In genomic region chr10:80161522-80162242, GRCm38 (mm10) we compare ENCODE assay signal across 8 mouse cellular contexts. TPM values are rescaled to one million over a fixed set of nuclear protein-coding genes. Genes with fewer than 3 reads are reported as not detected.
A peak's percentile ranks its signal among the peaks of the same experiment; 100 is the strongest.
DNase-seq lines count a peak whose midpoint lies in the region; ATAC-seq lines count a peak whose summit lies in the region.

No protein-coding gene starts in this region.

- peaks cover 92% of the 10 kb centered on the region for H3K4me1 ChIP-seq in erythroblast, embryonic 14.5 days (ENCODE audit: control insufficient read depth)
- H3K4me1 ChIP-seq in heart, embryonic 15.5 days (replicated peaks) = peaks cover 92% of the 10 kb centered on the region
- peaks cover 73% of the 10 kb centered on the region for H3K4me1 ChIP-seq in midbrain, embryonic 13.5 days (replicated peaks)

- no peak for ATAC-seq in erythroblast, adult 5-6 weeks (replicated peaks; ENCODE audit: low FRiP score, poor library complexity, severe bottlenecking)
- ATAC-seq in heart, embryonic 15.5 days (replicated peaks; ENCODE audit: insufficient number of reproducible peaks, insufficient read depth, low FRiP score, low read depth) = no peak; the same call in 1 of the 2 replicates
- no peak for ATAC-seq in midbrain, embryonic 13.5 days

- peak overlapping the region; percentile 65 for H3K4me3 ChIP-seq in erythroblast, embryonic 14.5 days (replicated peaks)
- peak overlapping the region; percentile 47 for H3K4me3 ChIP-seq in heart, embryonic 15.5 days
- no peak overlapping the region for H3K4me3 ChIP-seq in midbrain, embryonic 13.5 days (replicated peaks)

- peak overlapping the region; percentile 98 for H3K27ac ChIP-seq in heart, embryonic 15.5 days
- H3K27ac ChIP-seq in midbrain, embryonic 13.5 days = peak overlapping the region; percentile 39; the same call in 1 of the 2 replicates

- peaks cover 10% of the 10 kb centered on the region for H3K36me3 ChIP-seq in erythroblast, embryonic 14.5 days (ENCODE audit: control insufficient read depth)
- H3K36me3 ChIP-seq in heart, embryonic 15.5 days = peaks cover 8% of the 10 kb centered on the region
- peaks cover 10% of the 10 kb centered on the region for H3K36me3 ChIP-seq in midbrain, embryonic 13.5 days

- 8% methylated on average over 7 of the region's 7 CpGs for WGBS in heart, embryonic 15.5 days
- WGBS in midbrain, embryonic 13.5 days = 10% methylated on average over 6 of the region's 7 CpGs

- H3K4me2 ChIP-seq in heart, embryonic 15.5 days = peak overlapping the region; percentile 69
- H3K4me2 ChIP-seq in midbrain, embryonic 13.5 days (replicated peaks) = peak overlapping the region; percentile 68

- no peaks in the 10 kb centered on the region for H3K9me3 ChIP-seq in erythroblast, embryonic 14.5 days (ENCODE audit: control insufficient read depth, low read length)
- H3K9me3 ChIP-seq in heart, embryonic 15.5 days (replicated peaks) = no peaks in the 10 kb centered on the region
- no peaks in the 10 kb centered on the region for H3K9me3 ChIP-seq in midbrain, embryonic 13.5 days

- DNase-seq in adrenal gland, postnatal 14 days = peak; percentile 48
- DNase-seq in kidney, postnatal 25 days = peak; percentile 54 to 81
- DNase-seq in layer of hippocampus, adult 8-10 months (ENCODE audit: low spot score in 2 of 2) = no peak
- DNase-seq in urinary bladder, postnatal 25 days (ENCODE audit: low spot score) = no peak

- peak overlapping the region; percentile 60; the same call in 1 of the 2 replicates for H3K9ac ChIP-seq in heart, embryonic 15.5 days
- H3K9ac ChIP-seq in midbrain, embryonic 13.5 days (replicated peaks) = peak overlapping the region; percentile 56; the same call in 1 of the 2 replicates

- peaks cover 13% of the 10 kb centered on the region for H3K27me3 ChIP-seq in erythroblast, embryonic 14.5 days (ENCODE audit: control insufficient read depth)
- no peaks in the 10 kb centered on the region for H3K27me3 ChIP-seq in heart, embryonic 15.5 days
- peaks cover 4% of the 10 kb centered on the region; the same call in 1 of the 2 replicates for H3K27me3 ChIP-seq in midbrain, embryonic 13.5 days

RNA-seq across cellular contexts. Expression of gene Cirbp, which starts 4.1 kb away (rescaled TPM):
- polyA plus RNA-seq in erythroblast, embryonic 14.5 days (2012) = 3.9 and 4.3 TPM in 2 replicates
- total RNA-seq in erythroblast, adult 5-6 weeks (2015; ENCODE audit: low replicate concordance) = 3.6 and 3.7 TPM in 2 replicates
- 14.6 and 16.3 TPM in 2 replicates for total RNA-seq in erythroblast, adult 5-6 weeks (2017; ENCODE audit: low replicate concordance)
- total RNA-seq in adrenal gland, postnatal 14 days (2021) = 67.6 and 106 TPM in 2 replicates
- polyA plus RNA-seq in heart, embryonic 15.5 days (2015; fragmentation: Nextera tagmentation; extraction: Ambion mirVana) = 86.7 and 90.2 TPM in 2 replicates
- 354 and 412 TPM in 2 replicates for polyA plus RNA-seq in midbrain, embryonic 13.5 days (2015; fragmentation: Nextera tagmentation; extraction: Ambion mirVana)
- total RNA-seq in layer of hippocampus, adult 8-10 months (2022) = 100 to 1,000 TPM in 2 of 4 experiments, 10 to 100 TPM in 2; 75.7 to 148 (median 96.4) TPM

RNA-seq across cellular contexts. Expression of gene 1600002K03Rik, which starts 11.1 kb away (rescaled TPM):
- 0.60 and 0.99 TPM in 2 replicates for polyA plus RNA-seq in erythroblast, embryonic 14.5 days (2012)
- total RNA-seq in erythroblast, adult 5-6 weeks (2015; ENCODE audit: low replicate concordance) = 7.5 TPM in 1 of 2 replicates, not detected in the other
- 5.9 TPM in 1 of 2 replicates, not detected in the other for total RNA-seq in erythroblast, adult 5-6 weeks (2017; ENCODE audit: low replicate concordance)
- 8.6 and 9.5 TPM in 2 replicates for total RNA-seq in adrenal gland, postnatal 14 days (2021)
- polyA plus RNA-seq in heart, embryonic 15.5 days (2015; fragmentation: Nextera tagmentation; extraction: Ambion mirVana) = 7.7 and 9.1 TPM in 2 replicates
- polyA plus RNA-seq in midbrain, embryonic 13.5 days (2015; fragmentation: Nextera tagmentation; extraction: Ambion mirVana) = 11.9 and 14.5 TPM in 2 replicates
- 1 to 10 TPM; 1.8 to 9.0 (median 6.2) TPM for total RNA-seq in layer of hippocampus, adult 8-10 months (2022)

RNA-seq across cellular contexts. Expression of gene Midn, which starts 13.6 kb away (rescaled TPM):
- 7.0 and 9.3 TPM in 2 replicates for polyA plus RNA-seq in erythroblast, embryonic 14.5 days (2012)
- 5.0 and 7.7 TPM in 2 replicates for total RNA-seq in erythroblast, adult 5-6 weeks (2015; ENCODE audit: low replicate concordance)
- 3.9 and 7.4 TPM in 2 replicates for total RNA-seq in erythroblast, adult 5-6 weeks (2017; ENCODE audit: low replicate concordance)
- total RNA-seq in adrenal gland, postnatal 14 days (2021) = 114 and 140 TPM in 2 replicates
- polyA plus RNA-seq in heart, embryonic 15.5 days (2015; fragmentation: Nextera tagmentation; extraction: Ambion mirVana) = 11.6 and 16.8 TPM in 2 replicates
- polyA plus RNA-seq in midbrain, embryonic 13.5 days (2015; fragmentation: Nextera tagmentation; extraction: Ambion mirVana) = 35.9 and 40.6 TPM in 2 replicates
- 10 to 100 TPM; 47.2 to 63.6 (median 58.0) TPM for total RNA-seq in layer of hippocampus, adult 8-10 months (2022)

RNA-seq across cellular contexts. Expression of gene Efna2, which starts 17.6 kb away (rescaled TPM):
- 0.10 and 0.16 TPM in 2 replicates for polyA plus RNA-seq in erythroblast, embryonic 14.5 days (2012)
- total RNA-seq in erythroblast, adult 5-6 weeks (2015; ENCODE audit: low replicate concordance) = not detected in 2 replicates
- total RNA-seq in erythroblast, adult 5-6 weeks (2017; ENCODE audit: low replicate concordance) = not detected in 2 replicates
- total RNA-seq in adrenal gland, postnatal 14 days (2021) = 3.1 and 3.9 TPM in 2 replicates
- 8.6 and 9.7 TPM in 2 replicates for polyA plus RNA-seq in heart, embryonic 15.5 days (2015; fragmentation: Nextera tagmentation; extraction: Ambion mirVana)
- 34.5 and 41.3 TPM in 2 replicates for polyA plus RNA-seq in midbrain, embryonic 13.5 days (2015; fragmentation: Nextera tagmentation; extraction: Ambion mirVana)
- total RNA-seq in layer of hippocampus, adult 8-10 months (2022) = 1 to 10 TPM; 7.4 to 8.3 (median 7.9) TPM

RNA-seq across cellular contexts. Expression of gene Cbarp, which starts 21.0 kb away (rescaled TPM):
- 0.15 and 0.52 TPM in 2 replicates for polyA plus RNA-seq in erythroblast, embryonic 14.5 days (2012)
- not detected in 2 replicates for total RNA-seq in erythroblast, adult 5-6 weeks (2015; ENCODE audit: low replicate concordance)
- total RNA-seq in erythroblast, adult 5-6 weeks (2017; ENCODE audit: low replicate concordance) = not detected in 2 replicates
- total RNA-seq in adrenal gland, postnatal 14 days (2021) = 69.9 and 137 TPM in 2 replicates
- 1.7 and 2.9 TPM in 2 replicates for polyA plus RNA-seq in heart, embryonic 15.5 days (2015; fragmentation: Nextera tagmentation; extraction: Ambion mirVana)
- polyA plus RNA-seq in midbrain, embryonic 13.5 days (2015; fragmentation: Nextera tagmentation; extraction: Ambion mirVana) = 40.6 and 45.3 TPM in 2 replicates
- total RNA-seq in layer of hippocampus, adult 8-10 months (2022) = 100 to 1,000 TPM; 295 to 345 (median 308) TPM

Comparison
In these comparisons a context has a peak if more than half of its experiments do, and no peak if none do; other contexts are left out.
1. DNase-seq: peak in adrenal gland, postnatal 14 days (single experiment) and kidney, postnatal 25 days (2 of 2); none in layer of hippocampus, adult 8-10 months (0 of 2) and urinary bladder, postnatal 25 days (single experiment).
2. RNA of gene Midn, which starts 13.6 kb away (total RNA-seq): 114 to 140 TPM in adrenal gland, postnatal 14 days and 47.2 to 63.6 TPM in layer of hippocampus, adult 8-10 months; 3.9 to 7.7 TPM in erythroblast, adult 5-6 weeks; every median in the first group is over 4 times any median in the second.